Mouse (Mus musculus): ENCODE measurements around the gene Paf1. TPM values are rescaled to one million over a fixed set of nuclear protein-coding genes. Genes with fewer than 3 reads are reported as not detected.

The Paf1 gene
- polyA plus RNA-seq (2015; fragmentation: Nextera tagmentation; extraction: Ambion mirVana) = 30.7 and 33.4 TPM in 2 replicates

DNA sequence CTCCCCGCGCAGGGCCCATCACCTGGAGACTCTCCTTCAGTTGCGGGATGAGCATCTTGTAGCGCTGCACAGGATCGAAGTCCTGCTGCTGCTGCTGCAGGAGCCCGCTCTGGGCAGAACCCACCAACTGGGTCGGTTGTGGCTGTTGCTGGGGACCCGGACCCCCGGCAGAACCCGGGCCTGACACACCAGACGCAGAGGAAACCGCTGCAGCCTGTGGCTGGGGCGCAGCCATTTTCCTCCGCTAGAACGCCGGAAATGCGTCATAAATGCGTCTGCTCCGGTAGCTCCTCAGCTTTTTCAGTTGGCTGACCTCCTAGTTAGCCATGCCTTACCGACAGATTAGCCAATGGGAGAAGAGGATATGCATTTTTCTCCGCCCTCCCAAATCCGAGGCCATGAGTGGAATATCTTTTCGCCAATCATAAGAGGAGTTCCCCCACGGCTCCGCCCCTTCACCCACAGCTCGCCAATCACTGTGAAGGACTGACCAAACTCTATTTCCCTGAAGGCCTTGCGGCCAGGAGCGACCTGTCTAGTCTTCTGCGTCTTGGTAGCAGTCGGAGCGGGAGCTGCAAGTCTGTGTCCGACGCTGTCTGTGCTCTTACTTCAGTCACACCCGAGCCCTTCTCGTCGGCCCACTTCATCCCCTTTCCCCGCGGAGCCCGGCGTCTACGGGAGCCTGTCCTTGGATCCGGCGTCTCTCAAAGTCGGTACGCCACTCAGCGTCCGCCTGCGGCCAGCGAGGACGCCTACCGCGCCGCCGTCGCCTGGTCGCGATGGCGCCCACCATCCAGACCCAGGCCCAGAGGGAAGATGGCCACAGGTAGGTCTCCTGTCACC lies at the start of gene Paf1, which contains the start of gene Med29:
Gene Paf1, plus strand, starts transcription at position 523 of the 843 bp plus-strand sequence.
Gene Med29, minus strand, starts transcription at position 280 of the 843 bp plus-strand sequence.
- Histone ChIP-seq H3K9ac (peak within 1 kb of the TSS; percentile 85), H3K4me1 (replicated peaks) (peaks cover 33% of the 10 kb centered on the region), H3K4me3 (replicated peaks) (peak within 1 kb of the TSS; percentile 85), H3K4me2 (peak within 1 kb of the TSS; percentile 95), H3K9me3 (replicated peaks) (no peaks in the 10 kb centered on the region), H3K27ac (peak within 1 kb of the TSS; percentile 77), H3K36me3 (peaks cover 62% of the 10 kb centered on the region), H3K27me3 (no peaks in the 10 kb centered on the region)
- under 1% methylated on average over 58 of the region's 58 CpGs for WGBS (ENCODE audit: insufficient replicate concordance)
- ATAC-seq (ENCODE audit: low read depth) (peak; percentile 97), DNase-seq (peak; percentile 97)

DNA sequence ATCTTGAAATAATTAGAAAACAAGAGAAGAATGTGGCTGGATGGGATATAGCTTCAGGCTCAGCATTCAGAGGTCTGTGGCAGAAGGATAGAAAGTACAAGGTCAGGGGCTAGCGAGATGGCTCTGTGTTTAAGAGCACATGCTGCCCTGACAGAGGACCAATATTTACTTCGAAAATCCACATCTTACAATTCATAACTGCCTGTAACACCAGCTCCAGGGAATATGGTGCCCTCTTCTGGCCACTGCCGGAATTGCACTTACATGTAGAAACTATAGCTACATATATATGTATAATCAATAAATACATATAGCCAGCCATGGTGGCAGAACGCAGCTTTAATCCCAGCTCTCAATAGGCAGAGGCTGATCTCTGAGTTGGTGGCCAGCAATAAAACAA lies 48.1 kb upstream of the Paf1 start:
- DNase-seq = peak; percentile 72

DNA sequence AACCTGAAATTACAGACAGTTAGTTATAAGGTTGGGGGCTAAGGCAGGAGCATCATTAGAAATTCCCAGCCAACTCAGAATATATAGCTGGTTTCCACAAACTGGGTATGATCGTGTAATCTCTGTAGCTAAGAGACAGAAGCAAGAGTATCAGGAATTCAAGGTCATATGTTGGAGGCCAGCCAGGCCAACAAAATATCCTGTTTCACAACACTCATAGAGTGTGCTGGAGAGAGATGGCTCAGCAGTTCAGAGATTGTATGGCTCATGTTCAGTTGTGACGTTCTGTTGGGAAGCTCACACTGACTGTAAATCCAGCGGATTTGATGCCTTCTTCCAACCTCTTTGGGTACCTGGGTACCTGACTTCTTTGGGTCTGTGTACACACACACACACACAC lies 45.0 kb upstream of the Paf1 start:
- Histone ChIP-seq H3K9ac (no peak overlapping the region), H3K9me3 (replicated peaks) (no peaks in the 10 kb centered on the region), H3K36me3 (peaks cover 12% of the 10 kb centered on the region), H3K4me3 (replicated peaks) (no peak overlapping the region), H3K27me3 (no peaks in the 10 kb centered on the region), H3K27ac (no peak overlapping the region), H3K4me1 (replicated peaks) (peaks cover 36% of the 10 kb centered on the region), H3K4me2 (no peak overlapping the region)
- DNase-seq = no peak
- no peak for ATAC-seq (ENCODE audit: low read depth)
- 53% methylated on average over 3 of the region's 3 CpGs for WGBS (ENCODE audit: insufficient replicate concordance)

More for the DNA sequence above, 48.1 kb upstream of the Paf1 start:
- no peaks in the 10 kb centered on the region for H3K27me3 ChIP-seq
- no peak overlapping the region for H3K4me3 ChIP-seq (replicated peaks)
- H3K9me3 ChIP-seq (replicated peaks) = no peaks in the 10 kb centered on the region
- H3K36me3 ChIP-seq = no peaks in the 10 kb centered on the region
- 2% methylated on average over 4 of the region's 4 CpGs for WGBS (ENCODE audit: insufficient replicate concordance)
- peak; percentile 19; the same call in 1 of the 2 replicates for ATAC-seq (ENCODE audit: low read depth)
- H3K4me2 ChIP-seq = no peak overlapping the region
- H3K9ac ChIP-seq = peak overlapping the region; percentile 41; the same call in 1 of the 2 replicates
- no peak overlapping the region for H3K27ac ChIP-seq
- H3K4me1 ChIP-seq (replicated peaks) = peaks cover 29% of the 10 kb centered on the region

DNA sequence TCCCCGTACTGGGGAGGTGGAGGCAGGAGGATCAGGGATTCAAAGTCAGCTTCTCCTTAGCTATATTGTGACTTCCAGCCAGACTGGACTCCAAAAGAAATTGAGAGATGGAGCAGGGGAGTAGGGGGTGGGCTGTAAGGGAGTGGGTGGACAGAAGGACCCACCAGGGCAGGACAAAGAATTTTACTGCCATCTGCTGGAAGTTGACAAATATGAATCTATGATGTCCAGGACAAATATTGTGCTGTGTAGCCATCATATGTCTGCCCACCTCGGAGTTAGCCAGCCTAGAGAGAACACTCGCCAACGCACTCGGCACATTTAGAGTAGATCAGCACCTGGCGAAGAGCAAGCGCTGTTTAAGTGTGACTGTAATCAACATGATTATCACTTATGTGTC lies 44.1 kb upstream of the Paf1 start:
- Histone ChIP-seq H3K4me1 (replicated peaks) (peaks cover 44% of the 10 kb centered on the region), H3K4me3 (replicated peaks) (no peak overlapping the region), H3K9ac (no peak overlapping the region), H3K27me3 (no peaks in the 10 kb centered on the region), H3K4me2 (no peak overlapping the region), H3K27ac (no peak overlapping the region), H3K36me3 (peaks cover 20% of the 10 kb centered on the region), H3K9me3 (replicated peaks) (no peaks in the 10 kb centered on the region)
- DNase-seq = no peak
- WGBS (ENCODE audit: insufficient replicate concordance) = 75% methylated on average over 7 of the region's 7 CpGs
- ATAC-seq (ENCODE audit: low read depth) = no peak

DNA sequence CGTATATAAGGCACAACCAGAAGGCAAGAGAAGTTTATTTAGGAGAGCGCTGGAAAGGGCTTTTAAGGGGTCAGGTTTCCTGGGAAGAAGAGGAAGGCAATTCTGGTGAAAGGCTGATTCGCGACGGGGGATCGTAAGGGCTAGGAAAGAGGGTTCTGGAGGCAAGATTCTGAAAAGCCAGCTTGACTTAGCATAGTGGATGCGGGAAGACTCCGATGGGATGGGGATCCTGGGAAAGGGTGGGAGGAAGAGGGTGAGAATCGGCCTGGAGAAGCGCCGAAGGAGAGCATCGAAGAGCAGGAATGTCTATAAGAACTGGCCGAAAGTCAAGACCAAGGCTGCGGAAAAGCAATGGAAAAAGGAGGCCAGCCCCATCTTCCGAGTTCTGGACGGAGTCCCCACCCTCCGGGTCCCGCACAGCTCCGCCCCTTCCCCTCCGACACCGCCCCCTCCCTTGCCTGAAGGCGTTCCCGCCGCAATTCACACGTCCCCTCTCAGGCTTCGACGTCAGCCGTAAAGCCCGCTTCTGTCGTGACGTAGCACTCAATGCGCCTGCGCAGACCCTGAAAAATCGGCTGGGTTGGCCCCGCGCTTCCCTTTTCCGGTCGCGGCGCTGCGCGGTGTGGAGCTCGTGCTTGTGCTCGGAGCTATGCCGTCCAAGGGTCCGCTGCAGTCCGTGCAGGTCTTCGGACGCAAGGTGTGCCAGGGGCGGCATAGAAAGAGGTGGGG lies 42.4 kb upstream of the Paf1 start, which contains the start of gene Rps16:
Gene Rps16, plus strand, starts transcription at position 498 of the 729 bp plus-strand sequence.
- Histone ChIP-seq H3K27me3 (no peaks in the 10 kb centered on the region), H3K27ac (peak within 1 kb of the TSS; percentile 87), H3K9ac (peak within 1 kb of the TSS; percentile 98), H3K36me3 (peaks cover 37% of the 10 kb centered on the region), H3K4me1 (replicated peaks) (peaks cover 46% of the 10 kb centered on the region), H3K9me3 (replicated peaks) (no peaks in the 10 kb centered on the region), H3K4me2 (peak within 1 kb of the TSS; percentile 90), H3K4me3 (replicated peaks) (peak within 1 kb of the TSS; percentile 90)
- ATAC-seq (ENCODE audit: low read depth) (peak; percentile 92), DNase-seq (peak; percentile 97)
- WGBS (ENCODE audit: insufficient replicate concordance) = under 1% methylated on average over 49 of the region's 50 CpGs

DNA sequence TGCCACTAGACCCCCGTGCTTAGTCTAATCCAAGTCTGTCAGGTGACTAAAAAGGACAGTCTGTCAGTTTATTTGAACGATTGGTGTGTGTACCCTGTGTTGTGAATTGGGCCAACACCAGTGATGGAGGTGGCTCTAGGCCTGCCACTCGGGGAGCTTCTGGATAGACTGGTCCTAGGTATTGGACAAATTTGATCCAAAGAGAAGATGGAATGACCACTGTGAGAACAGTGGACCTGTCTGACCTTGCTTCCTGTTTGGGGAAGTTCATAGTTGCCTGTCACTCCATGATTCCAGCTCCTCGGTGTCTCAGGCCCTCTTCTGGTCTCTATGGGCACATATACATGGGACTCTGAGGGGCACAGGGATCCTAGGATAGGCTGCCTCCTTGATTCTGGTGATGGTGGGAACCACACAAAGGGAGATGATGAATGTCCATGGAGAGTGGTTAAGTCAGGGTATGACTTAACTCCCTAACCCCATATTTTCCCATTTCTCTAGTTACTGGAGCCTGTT lies 41.0 kb upstream of the Paf1 start:
- Histone ChIP-seq H3K36me3 (peaks cover 39% of the 10 kb centered on the region), H3K4me1 (replicated peaks) (peaks cover 48% of the 10 kb centered on the region), H3K27ac (peak overlapping the region; percentile 87), H3K27me3 (no peaks in the 10 kb centered on the region), H3K9me3 (replicated peaks) (no peaks in the 10 kb centered on the region), H3K4me2 (peak overlapping the region; percentile 90), H3K4me3 (replicated peaks) (peak overlapping the region; percentile 90), H3K9ac (peak overlapping the region; percentile 98)
- no peak for DNase-seq
- no peak for ATAC-seq (ENCODE audit: low read depth)
- WGBS (ENCODE audit: insufficient replicate concordance) = 10% methylated on average over 4 of the region's 4 CpGs

DNA sequence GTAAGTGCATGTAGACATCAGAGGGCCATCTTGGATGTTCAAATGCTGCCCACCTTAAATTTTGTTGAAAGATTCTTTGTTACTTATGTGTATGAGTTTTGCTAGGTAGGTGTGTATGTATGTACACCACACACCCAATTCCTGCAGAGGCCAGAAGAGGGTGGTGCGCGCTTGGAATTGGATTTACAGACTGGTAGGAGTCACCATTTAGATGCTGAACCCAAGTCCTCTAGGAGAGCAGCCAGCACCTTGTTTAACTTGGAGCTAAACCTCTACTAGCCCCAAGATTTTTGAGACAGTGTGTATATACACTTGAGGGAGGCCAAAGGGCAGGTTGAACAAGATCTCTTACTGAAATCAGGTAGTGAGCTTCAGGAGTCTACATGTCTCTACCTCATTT lies 39.5 kb upstream of the Paf1 start:
- ATAC-seq (ENCODE audit: low read depth) (no peak), DNase-seq (no peak)
- peak overlapping the region; percentile 10; the same call in 1 of the 2 replicates for H3K4me2 ChIP-seq
- H3K4me1 ChIP-seq (replicated peaks) = peaks cover 63% of the 10 kb centered on the region
- 96% methylated on average over 2 of the region's 2 CpGs for WGBS (ENCODE audit: insufficient replicate concordance)
- H3K4me3 ChIP-seq (replicated peaks) = no peak overlapping the region
- no peaks in the 10 kb centered on the region for H3K9me3 ChIP-seq (replicated peaks)
- H3K36me3 ChIP-seq = peaks cover 39% of the 10 kb centered on the region
- H3K27ac ChIP-seq = peak overlapping the region; percentile 54
- H3K27me3 ChIP-seq = no peaks in the 10 kb centered on the region
- H3K9ac ChIP-seq = no peak overlapping the region

DNA sequence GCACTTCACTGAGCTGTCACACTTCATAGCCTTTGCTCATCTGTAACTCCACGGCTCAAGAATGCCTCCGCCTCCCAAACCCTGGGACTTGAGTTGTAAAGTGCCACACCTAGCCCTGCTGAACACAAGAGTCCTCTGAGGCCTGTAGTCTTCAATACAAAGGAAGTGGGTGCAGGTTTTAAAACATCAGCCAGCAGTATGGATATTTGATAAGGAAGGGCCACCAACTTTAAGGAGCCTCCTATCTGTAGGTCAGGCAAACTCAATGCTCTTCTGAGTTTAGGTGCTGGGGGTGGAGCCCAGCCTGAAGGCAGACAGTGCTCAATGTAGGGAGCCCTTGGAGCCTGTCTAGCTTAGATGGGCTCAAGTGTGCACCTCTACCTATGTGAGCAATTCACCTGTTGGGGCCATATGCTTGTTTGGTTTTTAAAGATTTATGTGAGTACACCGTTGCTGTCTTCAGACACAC lies 38.6 kb upstream of the Paf1 start:
- H3K27ac ChIP-seq = peak overlapping the region; percentile 30; the same call in 1 of the 2 replicates

DNA sequence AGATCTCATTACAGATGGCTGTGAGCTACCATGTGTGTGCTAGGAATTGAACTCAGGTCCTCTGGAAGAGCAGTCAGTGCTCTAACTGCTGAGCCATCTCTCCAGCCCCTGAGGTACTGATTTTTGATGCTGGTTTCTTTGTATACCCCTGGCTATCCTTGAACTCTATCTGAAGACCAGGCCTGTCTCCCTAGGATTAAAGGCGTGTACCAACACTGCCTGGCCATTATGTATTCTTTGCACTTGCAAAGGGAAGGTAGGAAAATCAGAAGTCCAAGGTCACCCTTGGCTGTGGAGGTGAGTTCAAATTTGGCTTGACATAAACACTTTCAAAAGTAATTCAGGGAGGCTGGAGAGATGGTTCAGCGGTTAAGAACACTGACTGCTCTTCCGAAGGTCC lies 38.2 kb upstream of the Paf1 start:
- Histone ChIP-seq H3K9me3 (replicated peaks) (no peaks in the 10 kb centered on the region), H3K4me3 (replicated peaks) (no peak overlapping the region), H3K27ac (no peak overlapping the region), H3K4me2 (no peak overlapping the region), H3K36me3 (peaks cover 39% of the 10 kb centered on the region), H3K9ac (no peak overlapping the region), H3K4me1 (replicated peaks) (peaks cover 63% of the 10 kb centered on the region), H3K27me3 (no peaks in the 10 kb centered on the region)
- DNase-seq (no peak), ATAC-seq (ENCODE audit: low read depth) (no peak)
- 84% methylated on average over 3 of the region's 3 CpGs for WGBS (ENCODE audit: insufficient replicate concordance)

More for the DNA sequence above, 38.6 kb upstream of the Paf1 start:
- DNase-seq (no peak), ATAC-seq (ENCODE audit: low read depth) (no peak)
- H3K4me1 ChIP-seq (replicated peaks) = peaks cover 66% of the 10 kb centered on the region
- no peak overlapping the region for H3K9ac ChIP-seq
- no peak overlapping the region for H3K4me2 ChIP-seq
- H3K27me3 ChIP-seq = no peaks in the 10 kb centered on the region
- H3K4me3 ChIP-seq (replicated peaks) = no peak overlapping the region
- peaks cover 39% of the 10 kb centered on the region for H3K36me3 ChIP-seq
- 65% methylated on average over 3 of the region's 3 CpGs for WGBS (ENCODE audit: insufficient replicate concordance)
- no peaks in the 10 kb centered on the region for H3K9me3 ChIP-seq (replicated peaks)

DNA sequence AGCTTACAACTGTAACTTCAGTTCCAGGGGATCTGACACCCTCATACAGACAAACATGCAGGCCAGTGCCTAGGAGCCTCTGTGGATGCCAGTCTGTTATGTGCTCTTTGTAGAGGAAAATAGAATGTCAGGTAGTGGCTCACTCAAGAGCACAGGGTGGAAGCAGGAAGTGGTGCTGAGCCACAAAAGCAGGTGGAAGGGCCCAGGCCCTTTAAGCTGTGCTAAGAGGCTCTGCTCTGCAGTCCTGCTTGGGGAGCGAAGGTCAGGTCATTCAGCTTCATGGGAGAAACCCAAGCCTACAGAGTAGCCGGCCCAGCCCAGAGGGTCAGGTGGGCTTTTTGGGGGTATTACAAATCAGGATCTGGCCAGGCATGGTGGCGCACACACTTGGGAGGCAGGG lies 37.5 kb upstream of the Paf1 start:
- no peak overlapping the region for H3K9ac ChIP-seq
- no peak overlapping the region for H3K4me2 ChIP-seq
- peak overlapping the region; percentile 29; the same call in 1 of the 2 replicates for H3K27ac ChIP-seq
- H3K4me1 ChIP-seq (replicated peaks) = peaks cover 57% of the 10 kb centered on the region
- 77% methylated on average over 3 of the region's 3 CpGs for WGBS (ENCODE audit: insufficient replicate concordance)
- DNase-seq = no peak
- no peaks in the 10 kb centered on the region for H3K27me3 ChIP-seq
- no peak for ATAC-seq (ENCODE audit: low read depth)
- H3K36me3 ChIP-seq = peaks cover 44% of the 10 kb centered on the region
- H3K4me3 ChIP-seq (replicated peaks) = no peak overlapping the region
- no peaks in the 10 kb centered on the region for H3K9me3 ChIP-seq (replicated peaks)

DNA sequence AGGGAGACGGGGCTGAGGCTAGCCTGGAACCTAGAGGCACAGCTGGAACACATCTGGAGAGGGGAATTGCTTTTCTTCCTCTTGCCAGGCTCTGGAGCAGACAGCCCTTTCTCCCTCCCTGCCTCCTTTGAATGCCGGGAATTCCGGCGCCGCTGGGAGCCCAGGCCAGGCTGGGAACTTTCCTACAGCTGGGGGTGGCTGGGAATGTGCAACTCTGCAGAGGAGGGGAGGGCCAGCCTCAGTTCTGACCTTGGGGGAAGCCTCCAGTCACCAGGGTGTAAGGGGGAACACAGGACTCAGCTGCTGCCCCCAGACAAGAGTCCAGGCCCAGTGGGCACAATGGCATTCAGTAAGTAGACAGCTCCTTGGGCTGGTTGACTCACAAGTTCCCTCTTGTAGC lies 35.8 kb upstream of the Paf1 start:
- Histone ChIP-seq H3K27me3 (no peaks in the 10 kb centered on the region), H3K27ac (peak overlapping the region; percentile 75), H3K4me3 (replicated peaks) (no peak overlapping the region), H3K4me2 (no peak overlapping the region), H3K4me1 (replicated peaks) (peaks cover 48% of the 10 kb centered on the region), H3K9ac (0 out of 2 replicates have a peak overlapping the region, but pooled peaks have one; percentile 9), H3K36me3 (peaks cover 55% of the 10 kb centered on the region), H3K9me3 (replicated peaks) (no peaks in the 10 kb centered on the region)
- whole genome bisulfite sequencing (ENCODE audit: insufficient replicate concordance) = 24% methylated on average over 5 of the region's 5 CpGs
- DNase-seq = no peak
- ATAC-seq (ENCODE audit: low read depth) = no peak

Data from liver, embryonic 13.5 days (tissue).